Mouse (Mus musculus) right cerebral cortex, postnatal 14 days (tissue): ENCODE results near the gene Rabep1.
A peak's percentile ranks its signal among the peaks of the same experiment; 100 is the strongest.
"Not testable (repeated sequence)": the region's sequence is repeated elsewhere in the genome, so short reads cannot be mapped to it uniquely, and the experiment has no call there.

Experiments used
- DNase-seq: peaks from one replicate; pipeline ENCODE4 v3.0.0; 2022

Rabep1 gene

DNA sequence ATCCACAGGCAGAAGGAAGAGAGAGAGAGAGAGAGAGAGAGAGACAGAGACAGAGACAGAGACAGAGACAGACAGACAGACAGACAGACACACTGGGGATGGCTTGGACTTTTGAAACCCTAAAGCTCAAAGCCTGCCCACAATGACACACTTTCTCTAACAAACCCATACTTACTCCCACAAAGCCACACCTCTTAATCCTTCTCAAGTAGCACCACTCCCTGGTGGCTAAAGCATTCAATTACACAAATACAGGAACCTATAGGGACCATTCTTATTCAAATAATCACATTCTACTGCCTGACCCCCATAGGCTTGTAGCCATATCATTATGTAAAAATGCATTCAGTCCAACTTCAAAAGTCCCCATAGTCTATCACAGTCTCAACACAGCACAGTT lies 11.2 kb upstream of the Rabep1 start:
- no peak for DNase-seq

GRCm38 (mm10) chr11:70833831-70834230 lies 10.7 kb upstream of the Rabep1 start:
- DNase-seq, result no peak

- peak; percentile 22 for DNase-seq
These were observed 9.2 kb upstream of the Rabep1 start for GRCm38 (mm10) chr11:70835381-70835831.

- DNase-seq, result no peak
These were observed 7.5 kb upstream of the Rabep1 start for GRCm38 (mm10) chr11:70837031-70837430.

DNA sequence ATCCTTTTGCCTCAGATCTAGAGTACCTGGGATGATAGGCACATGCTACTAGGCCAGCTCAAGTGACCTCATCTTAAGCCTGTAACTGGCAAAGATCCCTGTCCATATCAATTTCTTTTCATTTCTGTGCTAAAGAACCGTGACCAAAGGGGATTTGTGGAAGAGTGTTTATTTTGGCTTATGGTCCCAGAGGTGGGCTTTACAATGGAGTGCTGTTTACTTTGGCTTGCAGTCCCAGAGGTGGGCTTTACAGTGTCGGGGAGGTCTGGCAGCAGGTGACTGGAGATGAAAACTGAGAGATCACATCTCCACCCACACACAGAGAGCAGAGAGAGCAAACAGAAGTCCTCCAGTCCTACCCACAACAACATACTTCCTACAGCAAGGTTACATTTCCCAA lies 6.0 kb upstream of the Rabep1 start:
- DNase-seq, result no peak

DNA sequence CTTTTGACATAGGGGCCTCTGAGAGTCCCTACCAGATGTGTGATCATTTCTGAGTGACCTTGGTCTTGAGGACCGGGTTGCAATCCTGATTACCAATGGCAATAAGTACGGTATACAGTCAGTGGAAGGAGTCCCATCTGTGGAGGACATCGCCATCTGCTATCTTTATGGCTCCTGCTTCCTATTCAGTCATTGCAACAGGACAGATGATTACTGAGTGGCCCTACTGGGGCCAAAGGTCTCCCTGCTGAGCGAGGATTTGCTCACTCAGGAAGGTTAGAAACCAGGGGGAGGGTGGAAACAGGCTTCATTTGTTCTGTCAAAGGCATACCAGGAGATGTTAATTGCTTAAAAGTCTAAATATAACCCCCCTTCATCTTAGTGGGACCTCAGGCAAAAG lies 1.6 kb upstream of the Rabep1 start:
- no peak for DNase-seq

GRCm38 (mm10) chr11:70843701-70844551 lies 652 bp upstream of the Rabep1 start:
- no peak for DNase-seq

GRCm38 (mm10) chr11:70845457-70845978 lies 940 bp downstream of the Rabep1 start:
- DNase-seq, result no peak

- DNase-seq, result no peak
These were observed 1.5 kb downstream of the Rabep1 start for GRCm38 (mm10) chr11:70846029-70846428.

DNA sequence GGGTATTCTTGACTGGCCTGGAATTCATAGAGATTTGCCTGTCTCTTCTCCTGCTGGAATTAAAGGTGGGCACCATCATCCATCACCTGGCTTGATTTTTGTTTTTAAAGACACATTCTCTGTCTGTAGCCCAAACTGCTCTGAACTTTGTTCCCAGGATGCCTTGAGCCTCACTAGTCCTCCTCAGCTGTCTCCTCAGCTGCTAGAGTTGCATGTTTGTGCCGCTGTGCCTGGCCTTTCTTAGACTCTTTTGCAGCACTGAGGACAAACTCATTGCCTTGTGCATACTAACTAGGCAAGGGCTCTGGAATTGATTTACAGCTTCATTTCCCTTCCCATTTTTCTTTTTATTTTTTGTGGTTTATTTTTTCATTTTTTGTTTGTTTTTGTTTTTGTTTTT lies 15.8 kb downstream of the Rabep1 start:
- no peak for DNase-seq

DNA sequence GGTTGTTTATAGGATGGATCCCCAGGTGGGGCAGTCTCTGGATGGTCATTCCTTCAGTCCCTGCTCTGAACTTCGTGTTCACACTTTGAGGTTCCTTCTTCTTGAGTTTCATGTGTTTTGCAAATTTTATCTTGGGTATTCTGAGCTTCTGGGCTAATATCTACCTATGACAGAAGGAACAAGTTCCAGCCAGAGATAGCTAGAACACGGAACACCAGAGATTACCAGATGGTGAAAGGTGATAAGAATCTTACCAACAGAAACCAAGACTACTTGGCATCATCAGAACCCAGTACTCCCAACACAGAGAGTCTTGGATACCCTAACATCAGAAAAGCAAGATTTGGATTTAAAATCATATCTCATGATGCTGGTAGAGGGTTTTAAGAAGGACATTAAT lies 18.6 kb downstream of the Rabep1 start:
- not testable (repeated sequence) for DNase-seq

DNA sequence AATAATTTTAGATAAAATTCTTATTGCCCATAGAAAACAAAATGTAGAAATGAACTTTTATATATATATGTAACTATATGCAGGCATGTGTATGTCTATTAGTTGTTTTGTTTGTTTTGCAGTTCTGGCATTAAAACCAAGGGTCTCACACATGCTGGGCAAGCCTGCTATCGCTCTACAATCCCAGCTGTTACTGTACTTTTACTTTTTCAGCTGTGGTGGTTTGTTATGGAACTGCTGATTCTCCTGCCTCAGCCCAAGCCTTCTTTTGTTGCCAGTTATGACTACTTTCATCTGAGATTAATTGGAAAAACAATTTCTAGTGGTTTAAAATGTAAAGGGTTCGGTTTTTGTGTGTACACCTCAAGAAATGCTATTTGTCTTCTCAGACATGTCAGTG lies 20.6 kb downstream of the Rabep1 start:
- no peak for DNase-seq

DNA sequence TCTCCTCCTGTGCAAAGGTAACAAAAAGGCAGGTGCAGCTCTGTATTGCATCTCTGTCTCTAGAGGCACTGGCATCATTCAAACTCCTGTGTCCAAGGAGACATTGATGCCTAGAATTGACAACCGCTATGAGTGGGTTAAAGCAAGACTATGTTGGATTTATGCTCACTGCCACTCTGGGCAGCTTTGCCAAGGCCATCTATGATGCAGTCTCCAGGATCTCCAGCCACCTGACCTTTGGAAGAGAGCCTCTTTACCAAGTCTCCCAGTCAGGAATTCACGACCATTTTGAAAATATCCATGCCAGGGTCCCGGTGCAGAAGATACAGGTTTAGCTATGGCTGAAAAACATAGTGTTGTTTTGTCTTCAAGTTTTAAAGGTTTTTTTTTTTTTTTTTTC lies 24.7 kb downstream of the Rabep1 start:
- no peak for DNase-seq

GRCm38 (mm10) chr11:70869811-70870210 lies 25.2 kb downstream of the Rabep1 start:
- no peak for DNase-seq

GRCm38 (mm10) chr11:70870407-70870806 lies 25.8 kb downstream of the Rabep1 start:
- DNase-seq, result peak; percentile 22

DNA sequence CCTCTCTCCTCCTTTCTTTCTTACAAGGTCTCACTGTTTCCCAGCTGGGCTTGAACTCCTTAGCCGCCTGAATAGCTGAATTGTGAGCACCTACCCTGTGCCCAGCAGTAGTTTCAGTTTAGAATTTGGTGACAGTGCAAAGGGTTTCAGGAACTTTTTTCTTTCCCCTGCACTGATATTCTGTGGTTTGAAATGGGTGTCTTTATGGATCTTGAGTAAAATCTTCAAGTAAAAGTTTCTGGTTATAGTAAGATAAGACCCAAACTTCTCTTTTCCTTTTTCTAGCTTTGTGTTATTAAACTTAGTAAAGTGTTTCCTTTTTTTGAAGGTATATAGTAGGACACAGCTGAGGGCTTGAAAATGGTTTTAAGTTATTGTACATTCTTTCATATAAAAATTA lies 26.5 kb downstream of the Rabep1 start:
- no peak for DNase-seq

GRCm38 (mm10) chr11:70871766-70872330 lies 27.3 kb downstream of the Rabep1 start:
- no peak for DNase-seq

DNA sequence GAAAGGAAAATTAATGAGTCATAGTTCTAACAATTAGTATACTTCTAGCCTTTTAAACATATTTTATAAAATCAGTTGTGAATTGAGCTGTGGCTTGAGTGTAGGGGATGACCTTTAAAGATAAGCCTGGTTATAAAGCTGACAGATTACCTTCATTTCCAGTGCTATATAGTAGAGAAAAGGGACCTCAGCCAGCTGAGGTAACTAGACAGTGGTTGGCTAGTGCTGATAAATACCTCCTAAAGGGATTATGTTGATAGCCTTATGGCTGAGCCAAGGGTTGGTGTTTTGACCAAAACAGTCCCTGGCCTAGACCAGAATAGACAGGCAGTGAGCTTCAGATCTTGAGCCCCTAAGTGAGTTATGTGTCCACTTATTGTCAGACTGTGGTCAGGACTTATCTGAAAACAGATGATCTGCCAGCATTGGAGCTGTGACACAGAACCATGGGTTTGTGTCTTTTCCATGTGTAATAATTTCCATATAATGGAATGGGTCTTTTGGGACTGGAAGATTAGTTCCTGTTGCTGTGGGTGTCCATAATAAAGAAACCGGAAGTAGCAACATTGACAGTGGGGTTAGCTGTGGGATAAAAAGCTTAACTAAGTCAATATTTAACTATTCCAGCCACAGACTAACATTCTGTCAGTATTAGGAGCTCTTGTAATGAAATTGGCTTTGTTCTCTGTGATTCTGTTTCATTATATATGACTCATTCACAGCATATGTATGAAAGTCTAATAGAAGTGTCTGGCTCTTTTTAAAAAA lies 29.5 kb downstream of the Rabep1 start:
- no peak for DNase-seq

DNA sequence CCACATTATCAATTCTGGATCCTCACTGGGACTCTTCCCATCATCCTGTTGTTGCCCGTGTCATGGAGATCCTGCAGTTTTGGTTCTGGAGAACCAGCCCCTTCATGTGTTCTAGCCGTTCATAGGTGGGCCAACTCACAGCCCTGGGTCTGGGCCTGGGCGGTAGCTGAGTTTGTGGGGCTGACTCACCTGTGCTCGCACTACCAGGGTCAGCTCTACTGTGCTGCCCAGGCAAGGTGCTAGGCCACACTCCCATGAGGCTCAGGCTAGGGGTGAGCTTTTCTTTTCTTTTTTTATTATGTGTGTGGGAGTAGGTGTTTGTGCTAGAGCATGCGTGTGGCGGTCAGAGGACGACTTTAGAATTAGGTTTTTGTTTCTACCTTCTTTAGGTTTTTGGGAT lies 33.1 kb downstream of the Rabep1 start:
- DNase-seq, result no peak

DNA sequence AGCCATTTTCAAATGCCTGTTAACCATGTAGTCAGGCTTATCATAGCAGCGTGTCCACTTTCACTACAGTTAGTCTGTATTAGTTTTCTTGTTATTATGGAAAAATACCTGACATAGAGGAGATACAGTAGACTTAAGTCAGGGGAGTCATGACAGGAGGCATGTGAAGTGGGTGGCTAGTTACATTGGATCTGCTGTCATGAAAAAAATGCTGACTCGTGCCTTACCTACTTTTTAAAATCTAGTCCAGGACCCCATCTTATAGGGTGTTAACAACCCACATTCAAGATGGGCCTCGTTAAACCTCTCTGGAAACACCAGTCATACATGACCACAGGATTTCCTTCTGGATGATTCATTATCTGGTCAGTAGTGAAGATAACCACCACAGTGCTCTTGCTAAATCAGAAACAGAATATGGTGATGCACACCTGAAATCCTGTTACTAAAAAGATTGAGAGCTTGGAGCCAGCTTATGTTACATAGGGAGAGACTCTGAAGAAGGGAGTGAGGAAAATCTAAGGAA lies 38.4 kb downstream of the Rabep1 start:
- no peak for DNase-seq

- DNase-seq, result no peak
These were observed 46.1 kb downstream of the Rabep1 start for GRCm38 (mm10) chr11:70890643-70891042.

DNA sequence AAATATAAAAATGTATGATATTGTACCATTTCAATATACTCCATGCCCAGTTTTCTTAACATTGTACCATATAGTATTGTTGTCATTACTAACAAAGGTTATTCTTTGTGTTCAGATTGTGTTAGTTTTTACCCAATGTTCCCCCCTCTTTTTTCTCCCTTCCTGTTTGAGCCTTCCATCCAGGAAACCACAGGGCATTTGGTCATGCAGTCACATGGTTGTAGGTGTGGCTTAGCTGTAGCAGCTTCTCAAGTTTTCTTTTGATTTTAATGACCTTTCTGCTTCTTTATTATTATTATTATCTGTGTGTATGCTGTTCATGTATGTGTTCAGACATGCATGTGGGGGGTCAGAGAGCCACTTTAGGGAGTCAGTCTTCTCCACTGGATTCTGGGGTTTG lies 47.0 kb downstream of the Rabep1 start:
- DNase-seq, result no peak

- DNase-seq, result no peak
These were observed 53.1 kb downstream of the Rabep1 start for GRCm38 (mm10) chr11:70897680-70898079.
